Mouse (Mus musculus) forebrain, embryonic 12.5 days (tissue): ENCODE measurements at regions not wholly inside any gene's neighbourhood (a gene's known extent, or its start where the extent isn't known, plus 50 kb on each side); places are given as distances from the start of the nearest gene placed in this dataset.

Experiments
- ATAC-seq: fragments of 200-750 bp; cut with Nextera tagmentation; 2 replicates; pipeline ENCODE4 v1.8.0; 2017; ENCODE audit warnings: moderate TSS enrichment; ENCODE audit not compliant: low FRiP score
- H3K27ac ChIP-seq: fragments of 300-500 bp; sonication (generic); 2 replicates; pipeline ENCODE4 v1.5.1; 2016; ENCODE audit warnings: mild to moderate bottlenecking
- H3K27me3 ChIP-seq: fragments of 300-500 bp; sonication (generic); 2 replicates; pipeline ENCODE4 v1.6.1; 2016; ENCODE audit warnings: mild to moderate bottlenecking
- H3K36me3 ChIP-seq: fragments of 300-500 bp; sonication (generic); replicated peaks from 2 replicates; pipeline ENCODE4 v1.6.1; 2016; ENCODE audit warnings: mild to moderate bottlenecking
- H3K4me1 ChIP-seq: fragments of 300-500 bp; sonication (generic); 2 replicates; pipeline ENCODE4 v1.6.1; 2016
- H3K4me2 ChIP-seq: fragments of 300-500 bp; sonication (generic); 2 replicates; pipeline ENCODE4 v1.6.1; 2016; ENCODE audit warnings: mild to moderate bottlenecking, moderate library complexity
- H3K4me3 ChIP-seq: fragments of 300-500 bp; sonication (generic); replicated peaks from 2 replicates; pipeline ENCODE4 v1.5.1; 2016; ENCODE audit warnings: mild to moderate bottlenecking
- H3K9ac ChIP-seq: fragments of 300-500 bp; sonication (generic); 2 replicates; pipeline ENCODE4 v1.6.1; 2016; ENCODE audit warnings: mild to moderate bottlenecking
- H3K9me3 ChIP-seq: fragments of 300-500 bp; sonication (generic); 2 replicates; pipeline ENCODE4 v1.6.1; 2016
- WGBS: fragments of 180-500 bp; shearing (Covaris S2); methylation state at CpG from one replicate; pipeline ENCODE4 v1.1.7; 2016; 5-methylcytosine and 5-hydroxymethylcytosine counted together

DNA sequence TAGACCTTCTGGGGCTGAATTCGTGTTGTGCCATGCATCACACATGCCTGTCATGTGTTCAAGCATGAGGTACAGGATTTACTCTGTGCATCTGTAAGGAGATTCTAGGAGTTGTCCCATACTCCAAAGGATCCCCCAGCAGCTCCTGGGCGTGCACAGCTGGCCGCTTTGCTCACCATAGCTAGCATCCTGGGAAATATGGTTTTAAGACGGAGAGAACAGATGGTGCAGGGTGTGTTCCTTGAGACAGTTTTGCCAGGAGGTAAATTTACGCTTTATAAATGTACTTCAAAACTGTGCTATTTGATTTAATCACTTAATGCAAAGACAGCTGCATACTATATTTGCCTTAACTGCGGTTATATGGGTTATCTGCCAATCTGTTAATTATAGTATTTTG, 220.6 kb downstream of the Mpdz start:
- no peak overlapping the region for H3K4me3 ChIP-seq
- H3K36me3 ChIP-seq = no peaks in the 10 kb centered on the region
- H3K27ac ChIP-seq = no peak overlapping the region
- no peaks in the 10 kb centered on the region for H3K9me3 ChIP-seq
- H3K4me2 ChIP-seq = no peak overlapping the region
- 78% methylated on average over 6 of the region's 6 CpGs for WGBS
- ATAC-seq = no peak
- H3K9ac ChIP-seq = no peak overlapping the region
- H3K4me1 ChIP-seq = peaks cover 7% of the 10 kb centered on the region; the same call in 1 of the 2 replicates
- no peaks in the 10 kb centered on the region for H3K27me3 ChIP-seq

DNA sequence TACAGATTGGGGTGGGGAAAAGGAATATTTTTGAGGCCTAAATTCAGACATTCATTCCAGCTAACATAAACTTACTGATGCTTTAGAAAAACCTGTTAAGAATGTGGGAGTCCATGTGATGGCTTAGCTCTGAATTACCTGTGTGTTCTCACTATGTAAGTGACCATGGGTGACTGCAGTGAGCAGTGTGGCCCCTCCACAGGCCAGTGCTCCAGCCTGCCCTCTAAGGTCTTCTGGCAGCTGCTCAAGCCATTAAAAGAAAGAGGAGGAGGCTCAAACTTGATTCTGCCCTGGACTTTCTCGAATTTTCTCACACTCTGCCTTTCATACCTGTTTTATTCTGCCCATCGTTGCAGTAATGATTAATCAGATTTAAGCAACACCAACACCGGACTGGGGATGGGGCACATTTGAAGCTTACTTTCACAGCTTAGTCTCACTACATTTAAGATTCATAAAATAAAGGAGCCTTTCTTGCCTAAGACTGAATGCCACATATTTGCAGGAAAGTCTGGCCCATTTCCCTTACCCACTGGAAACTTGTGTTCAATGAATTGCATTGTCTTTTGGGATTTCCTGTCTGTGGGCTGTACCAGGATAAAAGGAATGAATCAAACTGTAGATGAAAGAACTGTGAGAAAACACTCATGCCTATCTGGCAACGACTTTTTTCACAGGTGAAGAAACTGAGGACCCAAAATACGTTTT, 220.0 kb downstream of the Mpdz start:
- no peak for ATAC-seq
- Histone ChIP-seq H3K4me1 (peaks cover 7% of the 10 kb centered on the region; the same call in 1 of the 2 replicates), H3K9me3 (no peaks in the 10 kb centered on the region), H3K27me3 (no peaks in the 10 kb centered on the region), H3K9ac (no peak overlapping the region), H3K36me3 (no peaks in the 10 kb centered on the region), H3K27ac (no peak overlapping the region), H3K4me3 (no peak overlapping the region), H3K4me2 (no peak overlapping the region)
- 69% methylated on average over 5 of the region's 5 CpGs for WGBS
